Mouse (Mus musculus) gastrocnemius, adult 8-10 months (tissue): ENCODE results near the gene Olfr361. TPM values are rescaled to one million over a fixed set of nuclear protein-coding genes. Genes with fewer than 3 reads are reported as not detected.
"Not testable (repeated sequence)": the region's sequence is repeated elsewhere in the genome, so short reads cannot be mapped to it uniquely, and the experiment has no call there.

Source experiments
- DNase-seq, 2 experiments: peaks; one replicate each; pipeline ENCODE4 v3.0.0; 2022; ENCODE audit warnings: low spot score in 2 of 2
- total RNA-seq, 4 experiments: library from RNA; stranded (reverse); gene quantifications; 2 replicates each; pipeline ENCODE4 v1.2.4; 2022

Gene Olfr361
- not detected for total RNA-seq

DNA sequence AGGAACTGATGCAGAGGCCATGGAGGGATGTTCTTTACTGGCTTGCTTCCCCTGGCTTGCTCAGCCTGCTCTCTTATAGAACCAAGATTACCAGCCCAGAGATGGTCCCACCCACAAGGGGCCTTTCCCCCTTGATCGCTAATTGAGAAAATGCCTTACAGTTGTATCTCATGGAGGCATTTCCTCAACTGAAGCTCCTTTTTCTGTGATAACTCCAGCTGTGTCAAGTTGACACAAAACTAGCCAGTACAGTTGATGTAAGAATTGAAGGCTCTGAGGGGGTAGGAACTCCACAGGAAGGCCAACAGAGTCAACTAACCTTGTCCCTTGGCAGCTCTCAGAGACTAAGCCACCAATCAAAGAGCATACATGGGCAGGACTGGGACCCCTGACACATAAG lies at the start of gene Olfr361:
Gene Olfr361 (minus strand): TSS at position 101 of the 400 bp plus-strand sequence.
- DNase-seq: not testable (repeated sequence)

DNA sequence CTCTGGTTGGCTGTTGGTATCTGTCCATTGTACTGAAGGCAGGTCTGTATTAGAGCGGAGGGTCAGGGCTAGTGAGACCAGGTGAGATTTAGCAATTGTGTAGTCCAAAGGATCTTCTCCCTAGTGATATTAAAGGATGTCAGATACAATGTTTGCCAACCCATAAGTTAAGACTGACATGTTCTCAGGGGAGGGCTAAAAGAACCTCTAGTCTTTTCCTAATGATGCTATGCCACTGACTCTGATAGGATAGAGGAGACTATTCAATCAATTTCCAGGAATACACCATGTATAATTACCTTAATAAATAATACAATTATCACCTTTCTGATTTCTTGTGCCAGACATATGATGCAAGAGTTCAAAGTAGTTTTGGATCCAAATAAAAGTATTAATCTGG lies 28.7 kb upstream of the Olfr361 start, which contains the start of gene Olfr362:
Gene Olfr362 (minus strand): TSS at position 101 of the 400 bp plus-strand sequence.
- no peak for DNase-seq

DNA sequence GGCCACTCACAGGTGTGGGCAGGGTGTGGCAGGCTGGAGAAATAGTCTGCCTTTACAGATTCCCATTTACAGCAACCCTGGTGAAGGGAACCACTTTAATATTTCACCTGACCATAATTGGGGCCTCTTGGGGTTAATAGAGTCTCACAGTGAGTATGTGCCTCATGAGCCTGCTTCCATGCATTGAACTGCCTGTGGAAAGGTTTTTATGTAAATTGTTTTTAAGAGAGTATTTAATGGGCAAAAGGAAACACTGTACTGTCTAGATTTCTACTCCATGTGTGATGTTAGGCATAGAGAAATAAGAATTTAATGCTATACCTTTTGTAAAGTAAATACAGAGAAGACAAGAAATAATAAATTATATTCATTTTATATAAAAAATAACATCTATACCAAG lies 23.6 kb downstream of the Olfr361 start, which contains the start of gene Olfr360:
Gene Olfr360 (plus strand): TSS at position 301 of the 400 bp plus-strand sequence.
- DNase-seq: no peak

Other genes starting within 250 kb of the Olfr361 start
- not detected for gene Olfr350, start 243.0 kb downstream of the Olfr361 start, total RNA-seq
- gene Olfr351, start 226.6 kb downstream of the Olfr361 start, total RNA-seq: not detected
- gene Olfr352, start 220.8 kb downstream of the Olfr361 start, total RNA-seq: not detected
- not detected for gene Olfr353, start 196.4 kb downstream of the Olfr361 start, total RNA-seq
- not detected for gene Olfr354, start 183.6 kb downstream of the Olfr361 start, total RNA-seq
- gene Olfr355, start 160.4 kb downstream of the Olfr361 start, total RNA-seq: not detected
- gene Olfr356, start 152.2 kb downstream of the Olfr361 start, total RNA-seq: not detected
- gene Olfr357, start 95.5 kb downstream of the Olfr361 start, total RNA-seq: not detected
- gene Olfr358, start 80.0 kb downstream of the Olfr361 start, total RNA-seq: not detected
- gene Olfr360, start 23.5 kb downstream of the Olfr361 start, total RNA-seq: not detected
- gene Olfr362, start 28.6 kb upstream of the Olfr361 start, total RNA-seq: not detected
- not detected for gene Olfr364-ps1, start 50.0 kb upstream of the Olfr361 start, total RNA-seq
- not detected for gene Olfr365, start 98.9 kb upstream of the Olfr361 start, total RNA-seq
- gene Olfr366, start 122.3 kb upstream of the Olfr361 start, total RNA-seq: not detected
- gene Olfr368, start 237.2 kb upstream of the Olfr361 start, total RNA-seq: not detected